Mouse (Mus musculus) bone marrow, adult 2 months (tissue): ENCODE measurements around the gene B3gnt3.
"Not testable (repeated sequence)": the region's sequence is repeated elsewhere in the genome, so short reads cannot be mapped to it uniquely, and the experiment has no call there.

ENCODE experiments used
- CTCF ChIP-seq: fragments of 200-500 bp; IDR thresholded peaks from 2 replicates; pipeline ENCODE4 v1.5.1; 2011; ENCODE audit warnings: low read length, control low read depth; ENCODE audit not compliant: control insufficient read depth, insufficient read depth
- POLR2A ChIP-seq: fragments of 200-500 bp; IDR thresholded peaks from 2 replicates; pipeline ENCODE4 v1.6.1; 2011; ENCODE audit warnings: low read depth, mild to moderate bottlenecking, control low read depth, low read length, borderline replicate concordance; ENCODE audit not compliant: control insufficient read depth

DNA sequence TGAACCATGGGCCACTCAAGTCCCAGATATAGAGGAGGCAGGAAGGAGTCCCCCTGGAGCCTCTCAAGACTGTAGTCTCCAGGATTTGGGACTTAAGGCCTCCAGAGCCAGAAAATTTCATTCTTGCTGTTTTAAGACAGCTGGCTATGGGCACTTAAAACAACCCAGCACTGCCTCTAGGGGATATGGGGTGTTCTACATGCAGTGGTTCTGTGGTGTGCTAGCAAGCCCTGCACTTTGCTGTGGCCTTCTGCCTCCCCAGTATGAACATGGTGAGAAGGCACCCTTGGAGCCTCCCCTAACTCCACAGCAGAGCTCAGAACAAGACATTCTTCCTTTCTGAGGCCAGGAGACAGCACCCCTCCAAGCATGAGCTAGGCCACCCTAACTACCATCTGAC lies 36.7 kb upstream of the B3gnt3 start:
- TF ChIP-seq CTCF, POLR2A: not testable (repeated sequence)
